ENCODE assay signal across 8 mouse cellular contexts in genomic region chr5:140648519-140649100, GRCm38 (mm10). TPM values are rescaled to one million over a fixed set of nuclear protein-coding genes. Genes with fewer than 3 reads are reported as not detected.
DNase-seq lines count a peak whose midpoint lies in the region; ATAC-seq and TF ChIP-seq lines count a peak whose summit lies in the region.

Ttyh3 (minus strand) TSS chr5:140649031.

- no peak for TF ChIP-seq EP300 in stomach, postnatal 0 days (optimal IDR thresholded peaks at IDR 0.05)

- H3K36me3 ChIP-seq in forebrain, embryonic 12.5 days (replicated peaks): peaks cover 30% of the 10 kb centered on the region
- no peaks in the 10 kb centered on the region for H3K36me3 ChIP-seq in hindbrain, embryonic 16.5 days (ENCODE audit: control insufficient read depth, insufficient read depth, low read length)
- no peaks in the 10 kb centered on the region for H3K36me3 ChIP-seq in liver, embryonic 16.5 days (ENCODE audit: control insufficient read depth, insufficient read depth)
- H3K36me3 ChIP-seq in stomach, postnatal 0 days (ENCODE audit: control insufficient read depth, insufficient read depth, low read length): no peaks in the 10 kb centered on the region; the same call in 1 of the 2 replicates

- H3K9me3 ChIP-seq in forebrain, embryonic 12.5 days: no peaks in the 10 kb centered on the region
- H3K9me3 ChIP-seq in hindbrain, embryonic 16.5 days (ENCODE audit: control insufficient read depth, low read length): no peaks in the 10 kb centered on the region
- no peaks in the 10 kb centered on the region for H3K9me3 ChIP-seq in liver, embryonic 16.5 days (replicated peaks; ENCODE audit: control insufficient read depth, low read length)
- H3K9me3 ChIP-seq in stomach, postnatal 0 days (ENCODE audit: control insufficient read depth, low read length): no peaks in the 10 kb centered on the region

- peak; percentile 25 for ATAC-seq in activated CD4-positive, CD25-positive, alpha-beta regulatory T cell, adult 4 months
- peak; percentile 7; the same call in 1 of the 2 replicates for ATAC-seq in forebrain, embryonic 12.5 days (ENCODE audit: low FRiP score)
- ATAC-seq in hindbrain, embryonic 16.5 days: no peak; the same call in 1 of the 2 replicates
- peak; percentile 1; the same call in 1 of the 2 replicates for ATAC-seq in liver, embryonic 16.5 days (ENCODE audit: low read depth)
- ATAC-seq in stomach, postnatal 0 days (ENCODE audit: low FRiP score, low TSS enrichment): no peak; the same call in 1 of the 2 replicates

- peak within 1 kb of the TSS; percentile 100 for H3K27ac ChIP-seq in layer of hippocampus, adult 2 months
- peak within 1 kb of the TSS; percentile 93 for H3K27ac ChIP-seq in forebrain, embryonic 12.5 days
- peak within 1 kb of the TSS; percentile 95 for H3K27ac ChIP-seq in hindbrain, embryonic 16.5 days (ENCODE audit: low read depth, low read length)
- peak within 1 kb of the TSS; percentile 79 for H3K27ac ChIP-seq in liver, embryonic 16.5 days (ENCODE audit: low read length)
- H3K27ac ChIP-seq in stomach, postnatal 0 days (replicated peaks): peak within 1 kb of the TSS; percentile 36

- H3K4me2 ChIP-seq in forebrain, embryonic 12.5 days: peak within 1 kb of the TSS; percentile 97
- peak within 1 kb of the TSS; percentile 79 for H3K4me2 ChIP-seq in hindbrain, embryonic 16.5 days (ENCODE audit: low read length)
- peak within 1 kb of the TSS; percentile 98 for H3K4me2 ChIP-seq in liver, embryonic 16.5 days (ENCODE audit: low read depth, low read length)
- H3K4me2 ChIP-seq in stomach, postnatal 0 days (replicated peaks; ENCODE audit: low read depth): peak within 1 kb of the TSS; percentile 71

- no peak for TF ChIP-seq CTCF in layer of hippocampus, adult 2 months (conservative IDR thresholded peaks at IDR 0.05)
- peak; percentile 21 for TF ChIP-seq CTCF in stomach, postnatal 0 days (IDR thresholded peaks at IDR 0.05; ENCODE audit: low read depth)

- H3K27me3 ChIP-seq in forebrain, embryonic 12.5 days: 0 out of 2 replicates have a peak, but pooled peaks cover 5% of the 10 kb centered on the region
- no peaks in the 10 kb centered on the region for H3K27me3 ChIP-seq in hindbrain, embryonic 16.5 days (replicated peaks; ENCODE audit: control insufficient read depth, insufficient read depth, low read length)
- H3K27me3 ChIP-seq in liver, embryonic 16.5 days (ENCODE audit: control insufficient read depth, insufficient read depth, low read depth, low read length): no peaks in the 10 kb centered on the region
- no peaks in the 10 kb centered on the region for H3K27me3 ChIP-seq in stomach, postnatal 0 days (ENCODE audit: control insufficient read depth, insufficient read depth, low read length)

- H3K4me3 ChIP-seq in layer of hippocampus, adult 2 months: peak within 1 kb of the TSS; percentile 99
- H3K4me3 ChIP-seq in forebrain, embryonic 12.5 days (replicated peaks): peak within 1 kb of the TSS; percentile 99
- H3K4me3 ChIP-seq in hindbrain, embryonic 16.5 days (ENCODE audit: low read length): peak within 1 kb of the TSS; percentile 93
- peak within 1 kb of the TSS; percentile 89 for H3K4me3 ChIP-seq in liver, embryonic 16.5 days (ENCODE audit: low read depth, low read length)
- peak within 1 kb of the TSS; percentile 92 for H3K4me3 ChIP-seq in stomach, postnatal 0 days (ENCODE audit: low read depth, low read length)

- peak within 1 kb of the TSS; percentile 99 for H3K9ac ChIP-seq in forebrain, embryonic 12.5 days
- H3K9ac ChIP-seq in hindbrain, embryonic 16.5 days (ENCODE audit: low read depth, low read length): peak within 1 kb of the TSS; percentile 99
- peak within 1 kb of the TSS; percentile 91 for H3K9ac ChIP-seq in liver, embryonic 16.5 days (ENCODE audit: low read depth, low read length)
- peak within 1 kb of the TSS; percentile 94 for H3K9ac ChIP-seq in stomach, postnatal 0 days (ENCODE audit: low read length)

- WGBS in forebrain, embryonic 12.5 days: under 1% methylated on average over 40 of the region's 62 CpGs
- under 1% methylated on average over 29 of the region's 62 CpGs for WGBS in hindbrain, embryonic 16.5 days
- WGBS in liver, embryonic 16.5 days (ENCODE audit: insufficient replicate concordance): under 1% methylated on average over 50 of the region's 62 CpGs
- 0% methylated on average over 29 of the region's 62 CpGs for WGBS in stomach, postnatal 0 days

- DNase-seq in layer of hippocampus, adult 2 months (ENCODE audit: low spot score in 2 of 2): no peak
- DNase-seq in layer of hippocampus, adult 9-10 months (ENCODE audit: low spot score): no peak
- no peak for DNase-seq in stomach, postnatal 0 days (ENCODE audit: low spot score)
- DNase-seq in ovary, postnatal 36 days (ENCODE audit: low spot score): no peak

- peaks cover 48% of the 10 kb centered on the region for H3K4me1 ChIP-seq in forebrain, embryonic 12.5 days
- H3K4me1 ChIP-seq in hindbrain, embryonic 16.5 days (ENCODE audit: control insufficient read depth, insufficient read depth, low read depth, low read length): peaks cover 43% of the 10 kb centered on the region
- H3K4me1 ChIP-seq in liver, embryonic 16.5 days (ENCODE audit: control insufficient read depth, low read depth, low read length): peaks cover 62% of the 10 kb centered on the region
- peaks cover 5% of the 10 kb centered on the region for H3K4me1 ChIP-seq in stomach, postnatal 0 days (replicated peaks; ENCODE audit: control insufficient read depth, insufficient read depth)

RNA-seq across cellular contexts. Expression of gene Ttyh3, which starts in this region (rescaled TPM):
- 100 to 1,000 TPM; 187 to 201 TPM for total RNA-seq in layer of hippocampus, adult 2 months (2021)
- 1 to 10 TPM; 5.2 to 5.6 TPM for polyA plus RNA-seq in activated CD4-positive, CD25-positive, alpha-beta regulatory T cell, adult 4 months (2017; shearing (Covaris generic))
- 84.5 and 88.0 TPM in 2 replicates for polyA plus RNA-seq in forebrain, embryonic 12.5 days (2016; fragmentation: Nextera tagmentation; extraction: Ambion mirVana)
- polyA plus RNA-seq in hindbrain, embryonic 16.5 days (2015; fragmentation: Nextera tagmentation; extraction: Ambion mirVana): 56.0 and 68.9 TPM in 2 replicates
- polyA plus RNA-seq in liver, embryonic 16.5 days (2015; fragmentation: Nextera tagmentation; extraction: Ambion mirVana): 4.5 and 5.6 TPM in 2 replicates
- 8.5 and 9.6 TPM in 2 replicates for polyA plus RNA-seq in stomach, postnatal 0 days (2015; fragmentation: Nextera tagmentation; extraction: Ambion mirVana)

Comparison
In these comparisons a context has a peak if more than half of its experiments do, and no peak if none do; other contexts are left out.
1. H3K27ac ChIP-seq: peak in every context shown above with its lines; median percentile 100 in layer of hippocampus, adult 2 months; 95 in hindbrain, embryonic 16.5 days; 93 in forebrain, embryonic 12.5 days; 79 in liver, embryonic 16.5 days; 36 in stomach, postnatal 0 days.
2. ATAC-seq: peak in activated CD4-positive, CD25-positive, alpha-beta regulatory T cell, adult 4 months (single experiment), forebrain, embryonic 12.5 days (single experiment) and liver, embryonic 16.5 days (single experiment); none in hindbrain, embryonic 16.5 days (single experiment) and stomach, postnatal 0 days (single experiment).
3. Peak in every context shown above with its lines, with median percentiles within 50 percentile points of each other: H3K4me3 ChIP-seq, H3K4me2 ChIP-seq and H3K9ac ChIP-seq.